In genomic region chr3:149196477-149197185, GRCm38 (mm10) we compare ENCODE assay signal across 24 mouse cellular contexts.
DNase-seq lines count a peak whose midpoint lies in the region; ATAC-seq lines count a peak whose summit lies in the region.
"Had no signal": no experiment of that assay in that cellular context is flagged by ENCODE, and none has a peak within 500 bp of the region (broad histone marks: within the 10 kb centered on the region; RNA-seq: fewer than 3 reads in every experiment).

No protein-coding gene starts in this region.

- H3K4me1 ChIP-seq in liver, embryonic 13.5 days (replicated peaks): no peaks in the 10 kb centered on the region
- no peaks in the 10 kb centered on the region for H3K4me1 ChIP-seq in liver, embryonic 11.5 days (replicated peaks; ENCODE audit: control insufficient read depth, insufficient read depth, low read length)
- H3K4me1 ChIP-seq in stomach, embryonic 16.5 days (ENCODE audit: control insufficient read depth, insufficient read depth, low read length): no peaks in the 10 kb centered on the region
- H3K4me1 ChIP-seq: heart, embryonic 13.5 days; limb, embryonic 15.5 days; midbrain, embryonic 13.5 days; neural tube, embryonic 12.5 days had no signal

- no peaks in the 10 kb centered on the region for H3K36me3 ChIP-seq in liver, embryonic 13.5 days
- no peaks in the 10 kb centered on the region for H3K36me3 ChIP-seq in liver, embryonic 11.5 days (ENCODE audit: control insufficient read depth, insufficient read depth, low read length)
- H3K36me3 ChIP-seq in stomach, embryonic 16.5 days (ENCODE audit: control insufficient read depth, insufficient read depth, low read length): no peaks in the 10 kb centered on the region
- H3K36me3 ChIP-seq: embryonic facial prominence, embryonic 13.5 days; G1E; heart, embryonic 13.5 days; limb, embryonic 15.5 days; midbrain, embryonic 13.5 days; neural tube, embryonic 12.5 days had no signal

- DNase-seq in liver, embryonic 13.5 days: no peak
- DNase-seq in liver, embryonic 11.5 days (ENCODE audit: low spot score): no peak
- DNase-seq in kidney, adult 9 months: peak; percentile 93
- DNase-seq in kidney, postnatal 25 days: peak; percentile 56 to 80
- no peak for DNase-seq in thymus, postnatal 0 days (ENCODE audit: low spot score)
- no peak for DNase-seq in spleen, postnatal 36 days (ENCODE audit: low spot score in 2 of 2)
- DNase-seq in testis, postnatal 14 days (ENCODE audit: low spot score): no peak
- DNase-seq: adrenal gland, postnatal 25 days; cerebellum, adult 11 months; cerebellum, postnatal 10 days; forebrain, postnatal 0 days; gastrocnemius, postnatal 10 days; heart, adult 18-20 months; heart, postnatal 36 days; thymus, adult 2 months had no signal

- WGBS in liver, embryonic 13.5 days (ENCODE audit: insufficient replicate concordance): 60% methylated on average over 8 of the region's 8 CpGs
- WGBS in liver, embryonic 11.5 days: 79% methylated on average over 8 of the region's 8 CpGs
- 65% methylated on average over 8 of the region's 8 CpGs for WGBS in stomach, embryonic 16.5 days

- no peak overlapping the region for H3K4me3 ChIP-seq in liver, embryonic 13.5 days (replicated peaks)
- H3K4me3 ChIP-seq in liver, embryonic 11.5 days (ENCODE audit: low read depth, low read length): no peak overlapping the region
- no peak overlapping the region for H3K4me3 ChIP-seq in stomach, embryonic 16.5 days (replicated peaks; ENCODE audit: low read length)
- H3K4me3 ChIP-seq: embryonic facial prominence, embryonic 13.5 days; heart, embryonic 13.5 days; limb, embryonic 15.5 days; midbrain, embryonic 13.5 days; neural tube, embryonic 12.5 days had no signal

- no peaks in the 10 kb centered on the region for H3K9me3 ChIP-seq in liver, embryonic 13.5 days (replicated peaks)
- no peaks in the 10 kb centered on the region for H3K9me3 ChIP-seq in liver, embryonic 11.5 days (ENCODE audit: control insufficient read depth, low read length)
- no peaks in the 10 kb centered on the region for H3K9me3 ChIP-seq in stomach, embryonic 16.5 days (replicated peaks; ENCODE audit: control insufficient read depth, low read length)
- H3K9me3 ChIP-seq: embryonic facial prominence, embryonic 13.5 days; heart, embryonic 13.5 days; limb, embryonic 15.5 days; midbrain, embryonic 13.5 days; neural tube, embryonic 12.5 days had no signal

- no peak overlapping the region for H3K27ac ChIP-seq in liver, embryonic 13.5 days
- no peak overlapping the region for H3K27ac ChIP-seq in liver, embryonic 11.5 days (ENCODE audit: low read depth, low read length)
- no peak overlapping the region for H3K27ac ChIP-seq in stomach, embryonic 16.5 days (ENCODE audit: low read length)
- H3K27ac ChIP-seq: embryonic facial prominence, embryonic 13.5 days; heart, embryonic 13.5 days; hindbrain, postnatal 0 days; limb, embryonic 15.5 days; midbrain, embryonic 13.5 days; neural tube, embryonic 12.5 days had no signal

- no peaks in the 10 kb centered on the region for H3K27me3 ChIP-seq in liver, embryonic 13.5 days
- no peaks in the 10 kb centered on the region for H3K27me3 ChIP-seq in liver, embryonic 11.5 days (replicated peaks; ENCODE audit: control insufficient read depth, insufficient read depth, low read length)
- H3K27me3 ChIP-seq in stomach, embryonic 16.5 days (ENCODE audit: control insufficient read depth, insufficient read depth, low read length): no peaks in the 10 kb centered on the region
- H3K27me3 ChIP-seq: embryonic facial prominence, embryonic 13.5 days; heart, embryonic 13.5 days; limb, embryonic 15.5 days; midbrain, embryonic 13.5 days; neural tube, embryonic 12.5 days had no signal

- peak; percentile 45; the same call in 1 of the 2 replicates for ATAC-seq in liver, embryonic 13.5 days (ENCODE audit: low read depth)
- ATAC-seq in liver, embryonic 11.5 days (replicated peaks; ENCODE audit: low FRiP score): no peak
- peak; percentile 72 for ATAC-seq in stomach, embryonic 16.5 days (ENCODE audit: insufficient read depth, low FRiP score)
- ATAC-seq: forebrain, postnatal 0 days; hindbrain, postnatal 0 days; lung, postnatal 0 days; midbrain, embryonic 13.5 days had no signal

- H3K4me2 ChIP-seq in liver, embryonic 13.5 days: no peak overlapping the region
- H3K4me2 ChIP-seq in liver, embryonic 11.5 days: no peak overlapping the region
- H3K4me2 ChIP-seq in stomach, embryonic 16.5 days (ENCODE audit: low read depth, low read length): no peak overlapping the region
- H3K4me2 ChIP-seq: embryonic facial prominence, embryonic 13.5 days; heart, embryonic 13.5 days; limb, embryonic 15.5 days; midbrain, embryonic 13.5 days; neural tube, embryonic 12.5 days had no signal

- no peak overlapping the region for H3K9ac ChIP-seq in liver, embryonic 13.5 days
- no peak overlapping the region for H3K9ac ChIP-seq in liver, embryonic 11.5 days (ENCODE audit: low read depth, low read length)
- H3K9ac ChIP-seq in stomach, embryonic 16.5 days (ENCODE audit: low read length): no peak overlapping the region
- H3K9ac ChIP-seq: embryonic facial prominence, embryonic 13.5 days; forebrain, postnatal 0 days; heart, embryonic 13.5 days; limb, embryonic 15.5 days; midbrain, embryonic 13.5 days; neural tube, embryonic 12.5 days had no signal

Comparison
In these comparisons a context has a peak if more than half of its experiments do, and no peak if none do; other contexts are left out.
1. DNase-seq: peak in kidney, adult 9 months (single experiment) and kidney, postnatal 25 days (2 of 2); none in liver, embryonic 13.5 days (single experiment), liver, embryonic 11.5 days (single experiment), thymus, postnatal 0 days (single experiment), spleen, postnatal 36 days (0 of 2) and testis, postnatal 14 days (single experiment).